In genomic region chr8:113673300-113673699, GRCm38 (mm10) we compare ENCODE assay signal across 32 mouse cellular contexts. TPM values are rescaled to one million over a fixed set of nuclear protein-coding genes. Genes with fewer than 3 reads are reported as not detected.
DNase-seq lines count a peak whose midpoint lies in the region; ATAC-seq and TF ChIP-seq lines count a peak whose summit lies in the region.
"Had no signal": no experiment of that assay in that cellular context is flagged by ENCODE, and none has a peak within 500 bp of the region (broad histone marks: within the 10 kb centered on the region; RNA-seq: fewer than 3 reads in every experiment).

No protein-coding gene starts in this region.

- ATAC-seq in forebrain, embryonic 14.5 days, result peak; percentile 51
- no peak for ATAC-seq in hindbrain, embryonic 15.5 days (ENCODE audit: low FRiP score, low read depth)
- ATAC-seq in hindbrain, embryonic 11.5 days (ENCODE audit: low FRiP score), result no peak
- ATAC-seq: activated CD4-positive, CD25-positive, alpha-beta regulatory T cell, adult 4 months; CD4-positive, CD25-positive, alpha-beta regulatory T cell, adult 4 months; inflammation-experienced regulatory T-cells, adult 6 months; intestine, embryonic 16.5 days had no signal

- 10% methylated on average over 3 of the region's 3 CpGs for WGBS in forebrain, embryonic 14.5 days
- 28% methylated on average over 3 of the region's 3 CpGs for WGBS in forebrain, embryonic 10.5 days
- WGBS in hindbrain, embryonic 15.5 days, result 44% methylated on average over 3 of the region's 3 CpGs
- WGBS in hindbrain, embryonic 11.5 days, result 51% methylated on average over 3 of the region's 3 CpGs

- H3K9me3 ChIP-seq in forebrain, embryonic 14.5 days (replicated peaks; ENCODE audit: control insufficient read depth, low read length), result no peaks in the 10 kb centered on the region
- no peaks in the 10 kb centered on the region for H3K9me3 ChIP-seq in forebrain, embryonic 10.5 days
- no peaks in the 10 kb centered on the region for H3K9me3 ChIP-seq in hindbrain, embryonic 15.5 days
- H3K9me3 ChIP-seq in hindbrain, embryonic 11.5 days (ENCODE audit: control insufficient read depth, low read length), result no peaks in the 10 kb centered on the region
- H3K9me3 ChIP-seq: embryonic facial prominence, embryonic 15.5 days; hindbrain, embryonic 13.5 days had no signal

- H3K27ac ChIP-seq in forebrain, embryonic 14.5 days (ENCODE audit: low read depth, low read length), result peak overlapping the region; percentile 33; the same call in 1 of the 2 replicates
- no peak overlapping the region for H3K27ac ChIP-seq in forebrain, embryonic 10.5 days
- H3K27ac ChIP-seq in hindbrain, embryonic 15.5 days (replicated peaks), result 0 out of 2 replicates have a peak overlapping the region, but pooled peaks have one; percentile 15
- H3K27ac ChIP-seq in hindbrain, embryonic 11.5 days (ENCODE audit: low read depth, low read length), result no peak overlapping the region
- H3K27ac ChIP-seq: embryonic facial prominence, embryonic 15.5 days; hindbrain, embryonic 13.5 days; hindbrain, postnatal 0 days had no signal

- no peak overlapping the region for H3K4me3 ChIP-seq in forebrain, embryonic 14.5 days (ENCODE audit: low read depth, low read length)
- H3K4me3 ChIP-seq in forebrain, embryonic 10.5 days, result no peak overlapping the region
- H3K4me3 ChIP-seq in hindbrain, embryonic 15.5 days, result no peak overlapping the region
- no peak overlapping the region for H3K4me3 ChIP-seq in hindbrain, embryonic 11.5 days (ENCODE audit: low read depth, low read length)
- H3K4me3 ChIP-seq: embryonic facial prominence, embryonic 15.5 days; hindbrain, embryonic 13.5 days had no signal

- peak; percentile 27 for DNase-seq in forebrain, embryonic 14.5 days (ENCODE audit: low spot score)
- no peak for DNase-seq in forebrain, embryonic 10.5 days (ENCODE audit: extremely low spot score, low spot score)
- no peak for DNase-seq in hindbrain, embryonic 11.5 days (ENCODE audit: low spot score)
- DNase-seq in brain, embryonic 14.5 days (ENCODE audit: low read depth), result peak; percentile 56
- peak; percentile 42 for DNase-seq in retina, embryonic 14.5 days (ENCODE audit: low spot score)
- no peak for DNase-seq in adrenal gland, postnatal 4 days (ENCODE audit: low spot score in 2 of 2)
- DNase-seq in ovary, postnatal 10 days (ENCODE audit: low spot score), result no peak
- DNase-seq: adrenal gland, adult 8-10 months; adrenal gland, postnatal 25 days; cerebellum, adult 11-12 months; gastrocnemius, postnatal 10 days; gastrocnemius, postnatal 36 days; kidney, adult 18-20 months had no signal

- no peak for TF ChIP-seq CTCF in brain, embryonic 14.5 days (IDR thresholded peaks at IDR 0.05; ENCODE audit: borderline replicate concordance, extremely low read depth, insufficient read depth, insufficient read length)

- no peak overlapping the region for H3K4me2 ChIP-seq in forebrain, embryonic 14.5 days (ENCODE audit: low read length)
- H3K4me2 ChIP-seq in hindbrain, embryonic 15.5 days, result no peak overlapping the region
- no peak overlapping the region for H3K4me2 ChIP-seq in hindbrain, embryonic 11.5 days (replicated peaks; ENCODE audit: low read depth, low read length)
- H3K4me2 ChIP-seq: embryonic facial prominence, embryonic 15.5 days; heart, embryonic 11.5 days; hindbrain, embryonic 13.5 days had no signal

- no peak for TF ChIP-seq POLR2A in brain, embryonic 14.5 days (IDR thresholded peaks at IDR 0.05; ENCODE audit: borderline replicate concordance, extremely low read depth, insufficient read depth, insufficient read length, poor library complexity, severe bottlenecking)

- H3K4me1 ChIP-seq in forebrain, embryonic 14.5 days (ENCODE audit: control insufficient read depth, insufficient read depth, low read length), result peaks cover 2% of the 10 kb centered on the region; the same call in 1 of the 2 replicates
- peaks cover 22% of the 10 kb centered on the region for H3K4me1 ChIP-seq in forebrain, embryonic 10.5 days
- no peaks in the 10 kb centered on the region for H3K4me1 ChIP-seq in hindbrain, embryonic 15.5 days (replicated peaks)
- no peaks in the 10 kb centered on the region for H3K4me1 ChIP-seq in hindbrain, embryonic 11.5 days (replicated peaks; ENCODE audit: control insufficient read depth, insufficient read depth, low read length)
- H3K4me1 ChIP-seq: hindbrain, embryonic 13.5 days had no signal

- no peak overlapping the region for H3K9ac ChIP-seq in forebrain, embryonic 14.5 days (ENCODE audit: low read length)
- no peak overlapping the region for H3K9ac ChIP-seq in hindbrain, embryonic 15.5 days
- no peak overlapping the region for H3K9ac ChIP-seq in hindbrain, embryonic 11.5 days (ENCODE audit: low read depth, low read length)
- H3K9ac ChIP-seq: embryonic facial prominence, embryonic 15.5 days; hindbrain, embryonic 13.5 days had no signal

- no peaks in the 10 kb centered on the region for H3K36me3 ChIP-seq in forebrain, embryonic 14.5 days (ENCODE audit: control insufficient read depth, insufficient read depth, low read length)
- no peaks in the 10 kb centered on the region for H3K36me3 ChIP-seq in forebrain, embryonic 10.5 days (replicated peaks)
- H3K36me3 ChIP-seq in hindbrain, embryonic 15.5 days, result no peaks in the 10 kb centered on the region
- no peaks in the 10 kb centered on the region for H3K36me3 ChIP-seq in hindbrain, embryonic 11.5 days (ENCODE audit: control insufficient read depth, insufficient read depth, low read length)
- H3K36me3 ChIP-seq: embryonic facial prominence, embryonic 15.5 days; hindbrain, embryonic 13.5 days had no signal

- no peaks in the 10 kb centered on the region for H3K27me3 ChIP-seq in forebrain, embryonic 14.5 days (replicated peaks; ENCODE audit: control insufficient read depth, insufficient read depth, low read length)
- no peaks in the 10 kb centered on the region for H3K27me3 ChIP-seq in forebrain, embryonic 10.5 days (ENCODE audit: poor library complexity, severe bottlenecking)
- no peaks in the 10 kb centered on the region for H3K27me3 ChIP-seq in hindbrain, embryonic 15.5 days
- no peaks in the 10 kb centered on the region for H3K27me3 ChIP-seq in hindbrain, embryonic 11.5 days (ENCODE audit: control insufficient read depth, insufficient read depth, low read length)
- H3K27me3 ChIP-seq: embryonic facial prominence, embryonic 15.5 days; hindbrain, embryonic 13.5 days had no signal

RNA-seq across cellular contexts. Expression of gene Syce1l, which starts 30.3 kb away (rescaled TPM):
- not detected in 2 replicates for polyA plus RNA-seq in forebrain, embryonic 14.5 days (2014; fragmentation: Nextera tagmentation; extraction: Ambion mirVana)
- polyA plus RNA-seq in forebrain, embryonic 10.5 days (2016; fragmentation: Nextera tagmentation; extraction: Ambion mirVana), result not detected in 2 replicates
- polyA plus RNA-seq in hindbrain, embryonic 15.5 days (2015; fragmentation: Nextera tagmentation; extraction: Ambion mirVana), result 0.21 TPM in 1 of 2 replicates, not detected in the other
- not detected in 2 replicates for polyA plus RNA-seq in hindbrain, embryonic 11.5 days (2014; fragmentation: Nextera tagmentation; extraction: Ambion mirVana)
- 0.43 and 0.55 TPM in 2 replicates for polyA plus RNA-seq in brain, embryonic 14.5 days (2012; rRNA removed)
- total RNA-seq in adrenal gland, postnatal 4 days (2021), result under 1 TPM; 0.70 to 0.87 TPM
- total RNA-seq: adrenal gland, postnatal 25 days; gastrocnemius, adult 18-20 months; gastrocnemius, postnatal 10 days; gastrocnemius, postnatal 36 days; granulocyte monocyte progenitor cell, adult 5-6 weeks; heart, adult 8-10 months; heart, postnatal 25 days; hematopoietic stem cell, adult 5-6 weeks; hindbrain, postnatal 0 days; MEL had no signal
- polyA plus RNA-seq: activated CD4-positive, CD25-positive, alpha-beta regulatory T cell, adult 4 months; C2C12; CD4-positive, CD25-positive, alpha-beta regulatory T cell, adult 4 months; embryonic facial prominence, embryonic 11.5 days; embryonic facial prominence, embryonic 15.5 days; heart, embryonic 11.5 days; heart, embryonic 14.5 days; heart, postnatal 0 days; hindbrain, embryonic 13.5 days; hindbrain, postnatal 0 days; inflammation-experienced regulatory T-cells, adult 6 months; intestine, embryonic 16.5 days had no signal

RNA-seq across cellular contexts. Expression of gene Mon1b, which starts 37.9 kb away (rescaled TPM):
- 11.4 and 13.0 TPM in 2 replicates for polyA plus RNA-seq in forebrain, embryonic 14.5 days (2014; fragmentation: Nextera tagmentation; extraction: Ambion mirVana)
- polyA plus RNA-seq in forebrain, embryonic 10.5 days (2016; fragmentation: Nextera tagmentation; extraction: Ambion mirVana), result 8.7 and 9.9 TPM in 2 replicates
- polyA plus RNA-seq in hindbrain, embryonic 15.5 days (2015; fragmentation: Nextera tagmentation; extraction: Ambion mirVana), result 10.6 and 13.2 TPM in 2 replicates
- polyA plus RNA-seq in hindbrain, embryonic 11.5 days (2014; fragmentation: Nextera tagmentation; extraction: Ambion mirVana), result 9.0 and 12.6 TPM in 2 replicates
- polyA plus RNA-seq in brain, embryonic 14.5 days (2012; rRNA removed), result 5.2 and 11.0 TPM in 2 replicates
- 10 to 100 TPM; 16.1 to 19.1 TPM for total RNA-seq in adrenal gland, postnatal 4 days (2021)

Comparison
In these comparisons a context has a peak if more than half of its experiments do, and no peak if none do; other contexts are left out.
1. DNase-seq: peak in forebrain, embryonic 14.5 days (single experiment), brain, embryonic 14.5 days (single experiment) and retina, embryonic 14.5 days (single experiment); none in forebrain, embryonic 10.5 days (single experiment), hindbrain, embryonic 11.5 days (single experiment), adrenal gland, postnatal 4 days (0 of 2) and ovary, postnatal 10 days (single experiment).
2. H3K27ac ChIP-seq: peak in forebrain, embryonic 14.5 days (single experiment) and hindbrain, embryonic 15.5 days (single experiment); none in forebrain, embryonic 10.5 days (single experiment) and hindbrain, embryonic 11.5 days (single experiment).